Mouse (Mus musculus): Measurements from ENCODE around the gene Rft1.

GRCm38 (mm10) chr14:30695609-30696008 is 41.4 kb downstream of the Rft1 start:
- TF ChIP-seq POLR2A (IDR thresholded peaks at IDR 0.05; ENCODE audit: low read depth, low read length) (no peak), CTCF (conservative IDR thresholded peaks at IDR 0.05; ENCODE audit: insufficient read depth, insufficient read length, low read depth, low read length) (peak; percentile 41)

Measured in kidney, adult 2 months (tissue).